Mouse (Mus musculus) cerebellum, adult 2 months (tissue): ENCODE data around the gene Opa3.

Source experiments
- CTCF ChIP-seq: fragments of 200-500 bp; IDR thresholded peaks from 2 replicates; pipeline ENCODE4 v1.5.1; 2011; ENCODE audit warnings: low read depth, mild to moderate bottlenecking, control low read depth, low read length, moderate library complexity, borderline replicate concordance; ENCODE audit not compliant: insufficient read depth
- POLR2A ChIP-seq: fragments of 200-500 bp; IDR thresholded peaks from 2 replicates; pipeline ENCODE4 v1.6.1; 2011; ENCODE audit warnings: low read length, control low read depth, borderline replicate concordance; ENCODE audit not compliant: insufficient read depth

GRCm38 (mm10) chr7:19271238-19272172, 43.4 kb downstream of the Opa3 start, which contains the start of gene Vasp:
- TF ChIP-seq CTCF, result no peak
- peak; percentile 53; the same call in 1 of the 2 replicates for TF ChIP-seq POLR2A
